13 mouse cellular contexts compared by ENCODE assay signal in the genomic region with DNA sequence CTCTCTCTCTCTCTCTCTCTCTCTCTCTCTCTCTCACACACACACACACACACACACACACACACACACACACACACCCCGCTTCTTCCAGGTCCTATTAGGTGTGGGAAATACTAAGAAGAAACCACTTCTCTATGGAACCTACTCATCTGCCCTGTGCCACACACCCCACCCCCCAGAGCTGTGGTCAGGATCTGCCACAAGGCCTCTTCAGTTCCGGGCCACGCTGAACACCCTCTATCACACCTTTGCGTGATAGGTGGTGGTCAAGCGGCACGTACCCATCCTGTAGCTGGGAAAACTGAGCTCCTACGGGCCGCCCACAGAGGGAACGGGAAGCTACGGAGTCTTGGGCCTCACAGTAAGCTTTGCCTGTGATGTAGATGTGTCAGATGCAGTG.
DNase-seq lines count a peak whose midpoint lies in the region; ATAC-seq and TF ChIP-seq lines count a peak whose summit lies in the region.
"Had no signal": no experiment of that assay in that cellular context is flagged by ENCODE, and none has a peak within 500 bp of the region (broad histone marks: within the 10 kb centered on the region; RNA-seq: fewer than 3 reads in every experiment).

No protein-coding gene starts in this region.

- H3K4me1 ChIP-seq in forebrain, embryonic 10.5 days = peaks cover 73% of the 10 kb centered on the region
- peaks cover 37% of the 10 kb centered on the region for H3K4me1 ChIP-seq in forebrain, embryonic 16.5 days (replicated peaks; ENCODE audit: control insufficient read depth, insufficient read depth, low read length)
- H3K4me1 ChIP-seq in lung, embryonic 14.5 days (ENCODE audit: insufficient read depth) = peaks cover 41% of the 10 kb centered on the region
- H3K4me1 ChIP-seq in lung, postnatal 0 days (ENCODE audit: insufficient read depth, low read depth, low read length) = peaks cover 11% of the 10 kb centered on the region; the same call in 1 of the 2 replicates
- H3K4me1 ChIP-seq in embryonic facial prominence, embryonic 14.5 days (ENCODE audit: control insufficient read depth, insufficient read depth, low read length) = peaks cover 31% of the 10 kb centered on the region

- peaks cover 80% of the 10 kb centered on the region for H3K27me3 ChIP-seq in forebrain, embryonic 10.5 days (ENCODE audit: poor library complexity, severe bottlenecking)
- no peaks in the 10 kb centered on the region for H3K27me3 ChIP-seq in forebrain, embryonic 16.5 days (replicated peaks; ENCODE audit: control insufficient read depth, insufficient read depth, low read length)
- no peaks in the 10 kb centered on the region for H3K27me3 ChIP-seq in lung, embryonic 14.5 days (ENCODE audit: insufficient read depth, low read length)
- no peaks in the 10 kb centered on the region for H3K27me3 ChIP-seq in lung, postnatal 0 days (replicated peaks; ENCODE audit: insufficient read depth, low read length)
- no peaks in the 10 kb centered on the region for H3K27me3 ChIP-seq in embryonic facial prominence, embryonic 14.5 days (replicated peaks; ENCODE audit: control insufficient read depth, insufficient read depth, low read length)

- no peak for TF ChIP-seq EP300 in lung, postnatal 0 days (IDR thresholded peaks at IDR 0.05)

- no peak overlapping the region for H3K9ac ChIP-seq in forebrain, embryonic 16.5 days (replicated peaks; ENCODE audit: low read depth, low read length)
- no peak overlapping the region for H3K9ac ChIP-seq in lung, embryonic 14.5 days
- no peak overlapping the region for H3K9ac ChIP-seq in lung, postnatal 0 days (replicated peaks; ENCODE audit: low read depth)
- H3K9ac ChIP-seq in embryonic facial prominence, embryonic 14.5 days (ENCODE audit: low read depth, low read length) = no peak overlapping the region
- H3K9ac ChIP-seq: liver, embryonic 14.5 days had no signal

- DNase-seq in forebrain, embryonic 10.5 days (ENCODE audit: extremely low spot score, low spot score) = no peak
- DNase-seq in lung, embryonic 14.5 days = no peak
- DNase-seq in lung, postnatal 0 days (ENCODE audit: low spot score) = no peak
- DNase-seq in embryonic facial prominence, embryonic 14.5 days (ENCODE audit: low spot score) = no peak
- DNase-seq in spleen, adult 12 weeks (ENCODE audit: low spot score) = no peak
- DNase-seq in Muller cell, postnatal 12 days (ENCODE audit: inconsistent ontology term) = no peak
- DNase-seq: adrenal gland, adult 8-10 months; cerebellum, adult 8-10 months; heart, postnatal 14 days had no signal

- no peak overlapping the region for H3K4me2 ChIP-seq in forebrain, embryonic 16.5 days (ENCODE audit: low read length)
- H3K4me2 ChIP-seq in lung, embryonic 14.5 days = peak overlapping the region; percentile 0; the same call in 1 of the 2 replicates
- H3K4me2 ChIP-seq in lung, postnatal 0 days (replicated peaks; ENCODE audit: low read depth, low read length) = no peak overlapping the region
- H3K4me2 ChIP-seq in embryonic facial prominence, embryonic 14.5 days (ENCODE audit: low read depth, low read length) = no peak overlapping the region

- no peaks in the 10 kb centered on the region for H3K36me3 ChIP-seq in forebrain, embryonic 10.5 days (replicated peaks)
- no peaks in the 10 kb centered on the region for H3K36me3 ChIP-seq in forebrain, embryonic 16.5 days (ENCODE audit: control insufficient read depth, insufficient read depth)
- no peaks in the 10 kb centered on the region for H3K36me3 ChIP-seq in lung, embryonic 14.5 days (ENCODE audit: insufficient read depth)
- H3K36me3 ChIP-seq in lung, postnatal 0 days (ENCODE audit: insufficient read depth, low read length) = no peaks in the 10 kb centered on the region
- no peaks in the 10 kb centered on the region for H3K36me3 ChIP-seq in embryonic facial prominence, embryonic 14.5 days (ENCODE audit: control insufficient read depth, insufficient read depth, low read length)

- no peak for TF ChIP-seq CTCF in lung, embryonic 14.5 days (IDR thresholded peaks at IDR 0.05; ENCODE audit: low read depth)
- no peak for TF ChIP-seq CTCF in lung, postnatal 0 days (IDR thresholded peaks at IDR 0.05)

- 54% methylated on average over 10 of the region's 10 CpGs for WGBS in forebrain, embryonic 10.5 days
- 58% methylated on average over 10 of the region's 10 CpGs for WGBS in forebrain, embryonic 16.5 days
- 50% methylated on average over 10 of the region's 10 CpGs for WGBS in lung, embryonic 14.5 days
- WGBS in lung, postnatal 0 days = 64% methylated on average over 10 of the region's 10 CpGs
- WGBS in embryonic facial prominence, embryonic 14.5 days = 66% methylated on average over 10 of the region's 10 CpGs

- ATAC-seq in forebrain, embryonic 16.5 days = no peak
- no peak for ATAC-seq in lung, embryonic 14.5 days (ENCODE audit: insufficient read depth)
- no peak for ATAC-seq in lung, postnatal 0 days
- no peak for ATAC-seq in embryonic facial prominence, embryonic 14.5 days (ENCODE audit: low read depth)
- peak; percentile 44; the same call in 1 of the 2 replicates for ATAC-seq in megakaryocyte, adult 5-6 weeks (ENCODE audit: poor library complexity, severe bottlenecking)
- ATAC-seq: intestine, postnatal 0 days had no signal

- H3K4me3 ChIP-seq in forebrain, embryonic 10.5 days = no peak overlapping the region
- no peak overlapping the region for H3K4me3 ChIP-seq in forebrain, embryonic 16.5 days (replicated peaks; ENCODE audit: low read length)
- H3K4me3 ChIP-seq in lung, embryonic 14.5 days (ENCODE audit: low read depth, low read length) = no peak overlapping the region
- H3K4me3 ChIP-seq in lung, postnatal 0 days (ENCODE audit: low read depth, low read length) = no peak overlapping the region
- no peak overlapping the region for H3K4me3 ChIP-seq in embryonic facial prominence, embryonic 14.5 days (ENCODE audit: low read depth, low read length)

- peak overlapping the region; percentile 53; the same call in 1 of the 2 replicates for H3K27ac ChIP-seq in forebrain, embryonic 10.5 days
- no peak overlapping the region for H3K27ac ChIP-seq in forebrain, embryonic 16.5 days (ENCODE audit: low read length)
- 0 out of 2 replicates have a peak overlapping the region, but pooled peaks have one; percentile 42 for H3K27ac ChIP-seq in lung, embryonic 14.5 days (ENCODE audit: low read depth)
- no peak overlapping the region for H3K27ac ChIP-seq in lung, postnatal 0 days (ENCODE audit: low read length)
- peak overlapping the region; percentile 44; the same call in 1 of the 2 replicates for H3K27ac ChIP-seq in embryonic facial prominence, embryonic 14.5 days (replicated peaks; ENCODE audit: low read depth, low read length)
- H3K27ac ChIP-seq: liver, embryonic 14.5 days had no signal

- no peaks in the 10 kb centered on the region; the same call in 1 of the 2 replicates for H3K9me3 ChIP-seq in forebrain, embryonic 10.5 days
- H3K9me3 ChIP-seq in forebrain, embryonic 16.5 days (ENCODE audit: control insufficient read depth, low read length) = no peaks in the 10 kb centered on the region
- no peaks in the 10 kb centered on the region for H3K9me3 ChIP-seq in lung, embryonic 14.5 days (ENCODE audit: low read depth, low read length)
- H3K9me3 ChIP-seq in lung, postnatal 0 days (ENCODE audit: low read length) = no peaks in the 10 kb centered on the region
- no peaks in the 10 kb centered on the region for H3K9me3 ChIP-seq in embryonic facial prominence, embryonic 14.5 days (ENCODE audit: control insufficient read depth, low read length)

Comparison
In these comparisons a context has a peak if more than half of its experiments do, and no peak if none do; other contexts are left out.
1. H3K27ac ChIP-seq: peak in forebrain, embryonic 10.5 days (single experiment), lung, embryonic 14.5 days (single experiment) and embryonic facial prominence, embryonic 14.5 days (single experiment); none in forebrain, embryonic 16.5 days (single experiment) and lung, postnatal 0 days (single experiment).